Mouse (Mus musculus): Measurements from ENCODE around the gene Slc2a1. TPM values are rescaled to one million over a fixed set of nuclear protein-coding genes. Genes with fewer than 3 reads are reported as not detected.

The Slc2a1 gene
- polyA plus RNA-seq, 1 experiment = 49.0 TPM

DNA sequence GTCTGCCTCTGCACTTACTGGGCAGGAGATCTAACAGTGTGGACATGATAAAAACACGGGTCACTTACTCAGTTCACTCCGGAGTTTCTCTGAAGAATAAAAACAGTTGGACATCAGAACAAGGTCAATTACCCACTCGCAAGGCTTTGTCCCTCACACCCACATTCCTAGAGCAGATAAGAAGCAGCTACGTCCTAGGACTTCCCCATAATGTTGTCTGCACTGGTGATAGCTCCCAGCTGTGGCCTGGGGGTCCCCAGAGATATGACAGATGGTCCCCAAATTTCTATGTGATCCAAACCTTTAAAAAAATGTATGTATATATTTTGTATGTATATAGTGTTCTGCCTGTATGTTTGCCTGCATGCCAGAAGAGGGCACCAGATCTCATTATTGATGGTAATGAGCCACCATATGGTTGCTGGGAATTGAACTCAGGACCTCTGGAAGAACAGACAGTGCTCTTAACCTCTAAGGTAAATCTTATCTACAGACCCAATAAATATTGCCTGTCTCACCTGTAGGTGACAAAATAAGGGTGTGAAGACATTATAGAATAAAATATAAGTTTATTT lies 71.7 kb downstream of the Slc2a1 start:
- Histone ChIP-seq H3K27me3 (ENCODE audit: control insufficient read depth, insufficient read depth, insufficient read length) (no peaks in the 10 kb centered on the region), H3K4me3 (ENCODE audit: insufficient read depth, poor library complexity, severe bottlenecking) (no peak overlapping the region), H3K79me3 (ENCODE audit: low read depth) (no peaks in the 10 kb centered on the region), H3K36me3 (ENCODE audit: control insufficient read depth, insufficient read depth) (no peaks in the 10 kb centered on the region), H3K79me2 (ENCODE audit: control insufficient read depth, insufficient read depth) (no peaks in the 10 kb centered on the region), H3ac (ENCODE audit: control insufficient read depth, insufficient read length, low read depth) (no peak overlapping the region)
- TF ChIP-seq MYOG (IDR thresholded peaks at IDR 0.05; ENCODE audit: control insufficient read depth, extremely low read depth, insufficient read length) (no peak), MAX (IDR thresholded peaks at IDR 0.05) (no peak), MYOD1 (IDR thresholded peaks at IDR 0.05; ENCODE audit: control insufficient read depth, insufficient read length, low read depth) (no peak), CTCF (IDR thresholded peaks at IDR 0.05; ENCODE audit: control insufficient read depth, insufficient read depth, insufficient read length) (no peak), CEBPB (IDR thresholded peaks at IDR 0.05; ENCODE audit: low read depth) (no peak), FOSL1 (IDR thresholded peaks at IDR 0.05; ENCODE audit: insufficient read depth, low read length, poor library complexity, severe bottlenecking) (no peak), USF1 (IDR thresholded peaks at IDR 0.05; ENCODE audit: low read depth) (no peak)

DNA sequence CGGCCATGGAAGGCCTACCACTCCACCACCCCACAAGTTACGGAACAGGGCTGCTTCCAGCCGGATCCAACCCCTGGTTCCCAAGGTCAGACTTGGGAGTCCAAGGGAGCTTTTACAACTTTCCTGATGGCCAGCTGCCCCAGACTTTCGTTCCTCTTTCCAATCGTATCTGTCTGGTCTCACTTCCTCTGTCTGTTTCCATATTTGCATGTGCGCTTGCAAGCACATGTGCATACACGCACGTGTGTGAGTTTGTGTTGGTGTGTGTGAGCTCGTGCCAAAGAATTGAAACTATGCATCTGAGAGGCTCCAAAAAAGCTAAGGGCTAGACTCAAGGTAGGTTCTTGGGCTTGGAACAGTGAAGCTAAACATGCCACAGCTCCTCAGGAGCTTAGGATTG lies 72.9 kb downstream of the Slc2a1 start:
- no peak for TF ChIP-seq MYOG (IDR thresholded peaks at IDR 0.05; ENCODE audit: control insufficient read depth, extremely low read depth, insufficient read length)
- no peak for TF ChIP-seq CTCF (IDR thresholded peaks at IDR 0.05; ENCODE audit: control insufficient read depth, insufficient read depth, insufficient read length)
- TF ChIP-seq USF1 (IDR thresholded peaks at IDR 0.05; ENCODE audit: low read depth) = no peak
- no peak for TF ChIP-seq CEBPB (IDR thresholded peaks at IDR 0.05; ENCODE audit: low read depth)
- no peaks in the 10 kb centered on the region for H3K79me3 ChIP-seq (ENCODE audit: low read depth)
- H3K4me3 ChIP-seq (ENCODE audit: insufficient read depth, poor library complexity, severe bottlenecking) = no peak overlapping the region
- H3K36me3 ChIP-seq (ENCODE audit: control insufficient read depth, insufficient read depth) = no peaks in the 10 kb centered on the region
- no peaks in the 10 kb centered on the region for H3K79me2 ChIP-seq (ENCODE audit: control insufficient read depth, insufficient read depth)
- no peaks in the 10 kb centered on the region for H3K27me3 ChIP-seq (ENCODE audit: control insufficient read depth, insufficient read depth, insufficient read length)
- H3ac ChIP-seq (ENCODE audit: control insufficient read depth, insufficient read length, low read depth) = no peak overlapping the region

DNA sequence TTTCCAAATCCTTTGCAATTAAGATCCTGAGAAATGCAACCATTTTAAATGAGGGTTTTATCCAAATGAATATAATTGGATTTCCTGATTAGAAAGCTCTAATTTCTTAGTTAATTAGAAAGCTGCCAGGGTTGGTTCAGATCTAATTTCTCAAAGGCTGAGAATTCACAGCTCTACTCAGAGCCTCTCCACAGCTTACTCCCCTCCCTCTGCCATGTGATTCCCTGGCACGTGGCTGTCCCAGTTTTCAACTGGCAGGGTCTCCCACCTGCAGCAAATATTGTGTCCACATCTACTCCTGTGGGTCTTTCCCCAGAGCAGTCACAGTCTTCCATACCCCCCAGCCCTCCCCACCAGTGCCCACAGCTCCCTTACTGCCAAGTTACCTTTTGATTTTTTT lies 75.0 kb downstream of the Slc2a1 start:
- H3K79me2 ChIP-seq (ENCODE audit: control insufficient read depth, insufficient read depth) = no peaks in the 10 kb centered on the region
- H3K4me3 ChIP-seq (ENCODE audit: insufficient read depth, poor library complexity, severe bottlenecking) = no peak overlapping the region
- H3ac ChIP-seq (ENCODE audit: control insufficient read depth, insufficient read length, low read depth) = no peak overlapping the region
- H3K79me3 ChIP-seq (ENCODE audit: low read depth) = no peaks in the 10 kb centered on the region
- H3K36me3 ChIP-seq (ENCODE audit: control insufficient read depth, insufficient read depth) = no peaks in the 10 kb centered on the region
- TF ChIP-seq MAX (IDR thresholded peaks at IDR 0.05) (no peak), USF1 (IDR thresholded peaks at IDR 0.05; ENCODE audit: low read depth) (no peak), FOSL1 (IDR thresholded peaks at IDR 0.05; ENCODE audit: insufficient read depth, low read length, poor library complexity, severe bottlenecking) (no peak), MYOD1 (IDR thresholded peaks at IDR 0.05; ENCODE audit: control insufficient read depth, insufficient read length, low read depth) (no peak), CTCF (IDR thresholded peaks at IDR 0.05; ENCODE audit: control insufficient read depth, insufficient read depth, insufficient read length) (no peak), MYOG (IDR thresholded peaks at IDR 0.05; ENCODE audit: control insufficient read depth, extremely low read depth, insufficient read length) (no peak), CEBPB (IDR thresholded peaks at IDR 0.05; ENCODE audit: low read depth) (no peak)
- no peaks in the 10 kb centered on the region for H3K27me3 ChIP-seq (ENCODE audit: control insufficient read depth, insufficient read depth, insufficient read length)

GRCm38 (mm10) chr4:119185771-119186170 lies 77.3 kb downstream of the Slc2a1 start:
- TF ChIP-seq CTCF (IDR thresholded peaks at IDR 0.05; ENCODE audit: control insufficient read depth, insufficient read depth, insufficient read length) (no peak), CEBPB (IDR thresholded peaks at IDR 0.05; ENCODE audit: low read depth) (no peak), MYOD1 (IDR thresholded peaks at IDR 0.05; ENCODE audit: control insufficient read depth, insufficient read length, low read depth) (peak; percentile 94), MYOG (IDR thresholded peaks at IDR 0.05; ENCODE audit: control insufficient read depth, extremely low read depth, insufficient read length) (no peak), FOSL1 (IDR thresholded peaks at IDR 0.05; ENCODE audit: insufficient read depth, low read length, poor library complexity, severe bottlenecking) (no peak)
- Histone ChIP-seq H3K79me3 (ENCODE audit: low read depth) (no peaks in the 10 kb centered on the region), H3ac (ENCODE audit: control insufficient read depth, insufficient read length, low read depth) (no peak overlapping the region), H3K27me3 (ENCODE audit: control insufficient read depth, insufficient read depth, insufficient read length) (no peaks in the 10 kb centered on the region), H3K4me3 (ENCODE audit: insufficient read depth, poor library complexity, severe bottlenecking) (no peak overlapping the region), H3K79me2 (ENCODE audit: control insufficient read depth, insufficient read depth) (no peaks in the 10 kb centered on the region), H3K36me3 (ENCODE audit: control insufficient read depth, insufficient read depth) (no peaks in the 10 kb centered on the region)

Small RNA genes lying within 50 kb of the gene (microRNA-seq; reads per million reads assigned to microRNA genes)
- not detected for gene Mir1957a (ENCODE audit: borderline microRNAs expressed)

Other genes with a start within 250 kb of the Slc2a1 start
- not detected for gene Olfr1331, start 244.1 kb upstream of the Slc2a1 start, polyA plus RNA-seq (2012; fragmentation: generic; extraction: Trizol)
- gene Olfr1330, start 220.1 kb upstream of the Slc2a1 start, polyA plus RNA-seq (2012; fragmentation: generic; extraction: Trizol) = not detected
- gene Olfr1329, start 191.2 kb upstream of the Slc2a1 start, polyA plus RNA-seq (2012; fragmentation: generic; extraction: Trizol) = not detected
- not detected for gene Olfr1328, start 170.1 kb upstream of the Slc2a1 start, polyA plus RNA-seq (2012; fragmentation: generic; extraction: Trizol)
- gene Lao1, start 147.1 kb upstream of the Slc2a1 start, polyA plus RNA-seq (2012; fragmentation: generic; extraction: Trizol) = not detected
- 4.8 TPM for gene Zfp691, start 65.5 kb downstream of the Slc2a1 start, polyA plus RNA-seq (2012; fragmentation: generic; extraction: Trizol)
- gene Ermap, start 81.3 kb downstream of the Slc2a1 start, polyA plus RNA-seq (2012; fragmentation: generic; extraction: Trizol) = 0.01 TPM
- 76.1 TPM for gene Svbp, start 86.6 kb downstream of the Slc2a1 start, polyA plus RNA-seq (2012; fragmentation: generic; extraction: Trizol)
- gene Tmem269, start 109.5 kb downstream of the Slc2a1 start, polyA plus RNA-seq (2012; fragmentation: generic; extraction: Trizol) = not detected
- 10.0 TPM for gene AU022252, start 124.0 kb downstream of the Slc2a1 start, polyA plus RNA-seq (2012; fragmentation: generic; extraction: Trizol)
- gene P3h1, start 124.2 kb downstream of the Slc2a1 start, polyA plus RNA-seq (2012; fragmentation: generic; extraction: Trizol) = 26.1 TPM
- not detected for gene Cldn19, start 146.7 kb downstream of the Slc2a1 start, polyA plus RNA-seq (2012; fragmentation: generic; extraction: Trizol)
- 818 TPM for gene Ybx1, start 185.9 kb downstream of the Slc2a1 start, polyA plus RNA-seq (2012; fragmentation: generic; extraction: Trizol)
- 68.2 TPM for gene Ppih, start 211.8 kb downstream of the Slc2a1 start, polyA plus RNA-seq (2012; fragmentation: generic; extraction: Trizol)

All from C2C12 (cell line).